Mouse (Mus musculus): ENCODE measurements around the gene Polr3gl. TPM values are rescaled to one million over a fixed set of nuclear protein-coding genes. Genes with fewer than 3 reads are reported as not detected.

Gene Polr3gl
- polyA plus RNA-seq, 1 experiment, result 30.6 TPM

DNA sequence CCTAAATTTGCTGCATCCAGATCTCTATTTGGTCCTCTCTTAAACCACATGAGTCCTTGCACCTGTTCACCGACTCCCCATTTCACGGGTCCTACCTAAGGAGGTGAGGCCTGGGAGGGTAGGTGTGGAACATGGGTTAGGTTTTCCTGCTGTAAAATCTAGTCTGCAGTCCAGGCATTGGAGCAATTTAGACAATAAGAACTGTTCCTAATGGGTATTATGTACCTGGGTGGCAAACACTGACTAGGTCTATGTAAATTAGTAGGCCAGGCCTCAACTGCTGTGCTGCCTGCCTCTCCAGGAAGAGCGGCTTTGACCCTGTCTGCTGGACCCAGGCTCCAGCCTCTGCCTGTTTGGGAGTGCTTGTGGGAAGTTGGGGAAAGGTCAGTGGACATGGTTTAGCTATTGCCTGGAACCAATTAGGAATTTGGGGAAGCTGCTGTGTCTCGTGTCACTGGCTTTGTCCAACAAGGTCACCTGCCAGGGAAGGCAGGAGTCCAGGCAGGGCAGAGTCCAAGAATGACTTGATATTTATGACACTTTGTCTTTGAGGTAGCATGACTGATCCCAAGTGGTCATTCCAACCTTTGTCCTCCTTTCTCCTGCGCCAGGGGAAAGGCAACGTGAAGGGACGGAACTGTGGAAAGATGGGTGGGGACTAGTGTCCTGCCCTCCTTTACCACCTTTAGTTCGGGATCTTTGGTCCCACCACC is 18.6 kb downstream of the Polr3gl start:
- peaks cover 9% of the 10 kb centered on the region for H3K4me1 ChIP-seq (ENCODE audit: control insufficient read depth, insufficient read depth, low read length)
- no peak overlapping the region for H3K4me3 ChIP-seq (ENCODE audit: insufficient read depth, low read length)
- TF ChIP-seq POLR2A (IDR thresholded peaks at IDR 0.05; ENCODE audit: low read depth, low read length) (no peak), CTCF (IDR thresholded peaks at IDR 0.05; ENCODE audit: borderline replicate concordance, insufficient read depth, low read length) (no peak)
- H3K27ac ChIP-seq (ENCODE audit: insufficient read depth, low read length), result peak overlapping the region; percentile 97; the same call in 1 of the 2 replicates

DNA sequence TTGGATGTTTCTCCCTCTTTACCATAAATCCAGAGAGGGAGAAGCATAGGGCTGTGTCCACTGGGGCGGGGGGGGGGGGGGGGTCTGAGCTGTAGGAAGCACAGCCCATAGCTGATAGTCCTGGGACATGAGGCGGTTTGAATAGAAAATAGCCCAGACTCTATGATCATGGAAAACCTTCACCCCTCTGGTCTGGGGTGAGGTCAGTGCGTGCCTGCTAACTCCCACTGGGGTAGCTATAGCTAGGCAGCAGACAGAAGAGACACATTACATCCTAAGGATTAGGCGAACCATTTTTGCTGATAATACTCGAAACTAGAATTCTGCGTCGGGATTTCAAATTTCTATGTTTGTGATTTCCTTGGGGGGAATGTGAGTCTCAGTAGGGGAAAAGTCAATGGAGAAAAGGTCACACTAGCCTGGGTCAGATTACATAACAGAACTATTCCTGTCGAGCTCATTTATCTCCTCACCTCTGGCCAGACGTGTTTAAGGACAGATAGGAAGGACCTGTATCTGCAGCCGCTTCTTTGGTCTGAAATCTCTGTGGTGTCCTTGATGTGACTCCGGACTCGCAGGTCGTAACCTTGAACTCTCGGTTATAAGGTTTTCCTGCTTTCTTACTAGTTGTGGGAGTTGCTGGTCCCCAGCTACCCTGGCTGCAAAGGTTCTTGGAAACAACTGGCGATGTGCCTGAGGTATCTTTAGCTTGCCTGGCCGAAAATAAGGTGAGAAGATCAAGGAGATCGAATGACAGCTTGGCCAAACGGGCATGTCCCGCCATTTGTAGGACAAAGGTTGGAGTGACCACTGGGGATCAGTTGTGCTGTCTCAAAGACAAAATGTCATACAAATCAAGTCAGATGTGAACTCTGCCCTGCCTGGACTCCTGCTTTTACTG is 20.1 kb downstream of the Polr3gl start:
- Histone ChIP-seq H3K27ac (ENCODE audit: insufficient read depth, low read length) (no peak overlapping the region), H3K4me3 (ENCODE audit: insufficient read depth, low read length) (no peak overlapping the region), H3K4me1 (ENCODE audit: control insufficient read depth, insufficient read depth, low read length) (peaks cover 9% of the 10 kb centered on the region)
- no peak for TF ChIP-seq POLR2A (IDR thresholded peaks at IDR 0.05; ENCODE audit: low read depth, low read length)
- TF ChIP-seq CTCF (IDR thresholded peaks at IDR 0.05; ENCODE audit: borderline replicate concordance, insufficient read depth, low read length), result no peak

DNA sequence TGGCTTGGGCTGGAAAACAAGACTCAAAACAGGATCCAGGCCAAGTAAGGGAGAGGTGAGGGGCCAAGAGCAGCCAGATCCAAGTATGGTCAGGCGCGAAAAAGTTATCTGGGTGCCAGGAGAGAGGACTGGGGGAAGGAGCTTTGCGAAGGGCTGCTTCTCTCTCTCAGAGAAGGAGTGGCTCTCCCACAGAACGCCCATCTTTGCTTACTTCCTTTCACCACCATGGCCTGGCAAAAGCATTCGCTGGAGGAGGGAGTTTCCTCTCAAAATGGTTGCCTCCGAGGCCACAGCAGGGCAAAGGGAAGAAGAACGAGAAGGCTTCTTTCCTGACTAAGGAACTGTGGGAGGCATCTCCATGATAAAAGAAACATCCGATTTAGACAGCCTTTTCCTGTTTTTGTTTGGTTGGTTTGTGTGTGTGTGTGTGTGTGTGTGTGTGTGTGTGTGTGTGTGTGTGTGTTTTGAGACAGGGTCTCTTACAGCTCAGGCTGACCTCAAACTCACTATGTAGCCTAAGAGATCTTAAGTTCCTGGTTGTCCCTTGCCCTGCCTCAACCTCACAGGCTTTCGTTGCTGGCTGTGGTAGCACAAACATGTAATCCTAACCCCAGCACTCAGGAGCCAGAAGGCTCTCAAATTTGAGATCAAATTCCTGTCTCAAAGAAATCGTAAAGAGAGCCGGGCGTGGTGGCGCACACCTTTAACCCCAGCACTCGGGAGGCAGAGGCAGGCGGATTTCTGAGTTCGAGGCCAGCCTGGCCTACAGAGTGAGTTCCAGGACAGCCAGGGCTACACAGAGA is 21.9 kb downstream of the Polr3gl start:
- Histone ChIP-seq H3K27ac (ENCODE audit: insufficient read depth, low read length) (no peak overlapping the region), H3K4me3 (ENCODE audit: insufficient read depth, low read length) (no peak overlapping the region), H3K4me1 (ENCODE audit: control insufficient read depth, insufficient read depth, low read length) (peaks cover 6% of the 10 kb centered on the region)
- no peak for TF ChIP-seq POLR2A (IDR thresholded peaks at IDR 0.05; ENCODE audit: low read depth, low read length)
- no peak for TF ChIP-seq CTCF (IDR thresholded peaks at IDR 0.05; ENCODE audit: borderline replicate concordance, insufficient read depth, low read length)

DNA sequence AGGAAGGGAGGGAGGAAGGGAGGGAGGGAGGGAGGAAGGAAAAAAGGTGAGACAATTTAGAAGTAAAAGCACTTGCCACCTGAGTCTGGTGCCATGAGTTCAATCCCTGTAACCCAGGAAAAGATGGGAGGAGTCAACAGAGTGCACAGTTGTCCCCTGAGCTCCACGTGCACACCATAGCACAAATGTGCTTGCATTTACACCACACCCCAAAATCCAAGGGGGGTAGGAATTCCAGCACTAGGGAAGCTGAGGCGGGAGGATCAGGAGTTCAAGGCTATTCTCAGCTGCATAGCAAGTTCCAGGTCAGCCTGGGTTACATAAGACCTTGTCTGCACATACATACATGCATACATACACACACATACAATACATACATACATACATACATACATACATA is 22.6 kb downstream of the Polr3gl start:
- H3K4me1 ChIP-seq (ENCODE audit: control insufficient read depth, insufficient read depth, low read length), result peaks cover 2% of the 10 kb centered on the region
- no peak overlapping the region for H3K4me3 ChIP-seq (ENCODE audit: insufficient read depth, low read length)
- no peak overlapping the region for H3K27ac ChIP-seq (ENCODE audit: insufficient read depth, low read length)
- TF ChIP-seq CTCF (IDR thresholded peaks at IDR 0.05; ENCODE audit: borderline replicate concordance, insufficient read depth, low read length) (no peak), POLR2A (IDR thresholded peaks at IDR 0.05; ENCODE audit: low read depth, low read length) (no peak)

DNA sequence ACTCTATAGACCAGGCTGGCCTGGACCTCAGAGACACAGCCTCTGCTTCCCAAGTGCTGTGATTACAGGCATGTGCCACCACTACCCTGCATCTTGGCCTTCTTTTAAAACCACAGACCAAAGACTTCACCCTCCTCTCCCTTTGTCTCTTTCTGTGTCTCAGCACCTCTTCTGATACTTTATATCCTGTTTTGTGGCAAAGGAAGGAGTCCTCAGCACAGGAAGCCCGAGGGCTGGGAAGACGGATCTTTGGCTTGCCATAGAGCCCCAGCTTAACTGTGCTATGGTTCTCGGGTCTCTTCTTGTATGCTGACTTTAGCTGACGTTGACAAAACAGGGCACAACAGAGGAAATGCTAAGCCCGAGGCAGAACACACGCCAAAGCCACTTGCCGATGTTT is 23.3 kb downstream of the Polr3gl start:
- H3K27ac ChIP-seq (ENCODE audit: insufficient read depth, low read length), result no peak overlapping the region

DNA sequence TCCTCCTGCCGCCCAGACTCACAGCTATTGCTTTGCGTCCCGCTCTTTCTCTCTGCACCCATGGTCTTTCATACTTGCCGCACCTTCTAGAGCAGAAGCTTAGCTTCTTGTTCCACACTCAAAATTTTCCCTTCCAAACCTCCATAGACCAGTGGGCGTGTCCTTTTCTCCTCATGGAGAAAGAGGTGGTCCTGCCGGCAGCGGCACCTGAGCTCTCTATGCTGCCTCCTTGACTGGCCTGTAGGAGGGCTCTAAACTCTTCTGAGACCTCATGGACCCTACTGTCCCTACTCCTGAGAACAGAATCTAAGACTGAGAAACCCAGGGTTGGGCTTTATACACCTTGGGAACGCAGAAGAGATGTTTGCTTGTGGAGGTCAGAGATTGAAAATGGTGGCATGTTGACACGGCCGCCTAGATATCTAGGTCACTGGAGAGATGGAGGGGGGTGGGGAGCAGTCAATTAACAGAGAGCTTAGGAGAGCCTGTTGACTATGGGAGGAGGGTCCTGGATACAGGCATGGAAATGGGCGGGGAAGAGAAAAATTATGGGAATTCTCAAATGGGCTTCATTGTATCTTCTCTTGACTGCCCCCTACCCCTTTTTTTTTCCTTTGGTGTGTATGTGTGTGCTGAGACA is 23.9 kb downstream of the Polr3gl start:
- TF ChIP-seq CTCF (IDR thresholded peaks at IDR 0.05; ENCODE audit: borderline replicate concordance, insufficient read depth, low read length) (no peak), POLR2A (IDR thresholded peaks at IDR 0.05; ENCODE audit: low read depth, low read length) (no peak)
- H3K4me3 ChIP-seq (ENCODE audit: insufficient read depth, low read length), result no peak overlapping the region
- H3K4me1 ChIP-seq (ENCODE audit: control insufficient read depth, insufficient read depth, low read length), result no peaks in the 10 kb centered on the region
- H3K27ac ChIP-seq (ENCODE audit: insufficient read depth, low read length), result no peak overlapping the region

More for the DNA sequence above, 23.3 kb downstream of the Polr3gl start:
- Histone ChIP-seq H3K4me1 (ENCODE audit: control insufficient read depth, insufficient read depth, low read length) (no peaks in the 10 kb centered on the region), H3K4me3 (ENCODE audit: insufficient read depth, low read length) (no peak overlapping the region)
- no peak for TF ChIP-seq POLR2A (IDR thresholded peaks at IDR 0.05; ENCODE audit: low read depth, low read length)
- TF ChIP-seq CTCF (IDR thresholded peaks at IDR 0.05; ENCODE audit: borderline replicate concordance, insufficient read depth, low read length), result no peak

DNA sequence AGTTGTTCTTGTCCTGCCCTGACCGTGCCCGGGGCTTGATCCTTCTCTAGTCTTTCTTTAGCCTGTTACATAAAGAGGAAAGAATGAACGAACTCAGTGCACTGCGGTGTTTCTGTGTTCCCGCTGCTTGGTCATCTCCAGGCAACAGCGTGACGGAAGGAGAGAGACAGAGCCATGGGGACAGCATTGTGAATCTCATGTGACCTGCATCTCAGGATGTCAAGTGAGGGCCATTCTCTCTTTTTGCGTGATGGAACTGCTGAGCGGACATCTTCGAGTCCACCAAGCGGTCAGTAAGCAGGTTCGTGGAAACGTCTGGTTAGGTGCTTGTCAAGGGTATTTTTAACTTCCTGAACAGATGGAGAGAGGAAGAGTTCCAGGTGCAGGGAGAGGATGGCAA is 24.5 kb downstream of the Polr3gl start:
- no peaks in the 10 kb centered on the region for H3K4me1 ChIP-seq (ENCODE audit: control insufficient read depth, insufficient read depth, low read length)
- H3K4me3 ChIP-seq (ENCODE audit: insufficient read depth, low read length), result no peak overlapping the region
- H3K27ac ChIP-seq (ENCODE audit: insufficient read depth, low read length), result no peak overlapping the region
- TF ChIP-seq CTCF (IDR thresholded peaks at IDR 0.05; ENCODE audit: borderline replicate concordance, insufficient read depth, low read length), result no peak
- TF ChIP-seq POLR2A (IDR thresholded peaks at IDR 0.05; ENCODE audit: low read depth, low read length), result no peak

DNA sequence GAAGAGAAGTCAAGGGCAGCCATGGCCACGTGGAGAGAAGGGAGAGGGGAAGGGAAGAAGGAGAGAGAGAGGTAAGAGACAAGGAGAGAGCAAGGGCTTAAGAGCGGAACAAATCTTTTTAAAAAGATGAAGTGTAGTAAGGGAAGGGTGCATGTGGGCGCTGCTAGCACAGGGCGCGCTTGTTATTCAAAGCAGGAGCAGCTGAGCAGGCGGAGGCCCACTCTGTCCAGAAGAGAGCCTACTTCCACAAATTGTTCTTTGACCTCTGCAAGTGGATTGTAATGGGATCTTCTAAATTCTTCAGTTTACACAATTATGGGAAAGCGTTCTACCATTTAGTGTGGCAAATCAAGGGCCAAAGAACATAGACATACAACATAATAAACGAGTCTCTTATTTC is 25.4 kb downstream of the Polr3gl start:
- no peak overlapping the region for H3K27ac ChIP-seq (ENCODE audit: insufficient read depth, low read length)
- TF ChIP-seq CTCF (IDR thresholded peaks at IDR 0.05; ENCODE audit: borderline replicate concordance, insufficient read depth, low read length) (no peak), POLR2A (IDR thresholded peaks at IDR 0.05; ENCODE audit: low read depth, low read length) (no peak)
- no peak overlapping the region for H3K4me3 ChIP-seq (ENCODE audit: insufficient read depth, low read length)
- peaks cover 5% of the 10 kb centered on the region for H3K4me1 ChIP-seq (ENCODE audit: control insufficient read depth, insufficient read depth, low read length)

Measured in embryonic fibroblast, embryonic 13.5 days (primary cell).